Mouse (Mus musculus): Measurements from ENCODE around the gene Lrrc74b.
"Not testable (repeated sequence)": the region's sequence is repeated elsewhere in the genome, so short reads cannot be mapped to it uniquely, and the experiment has no call there.

Lrrc74b gene

DNA sequence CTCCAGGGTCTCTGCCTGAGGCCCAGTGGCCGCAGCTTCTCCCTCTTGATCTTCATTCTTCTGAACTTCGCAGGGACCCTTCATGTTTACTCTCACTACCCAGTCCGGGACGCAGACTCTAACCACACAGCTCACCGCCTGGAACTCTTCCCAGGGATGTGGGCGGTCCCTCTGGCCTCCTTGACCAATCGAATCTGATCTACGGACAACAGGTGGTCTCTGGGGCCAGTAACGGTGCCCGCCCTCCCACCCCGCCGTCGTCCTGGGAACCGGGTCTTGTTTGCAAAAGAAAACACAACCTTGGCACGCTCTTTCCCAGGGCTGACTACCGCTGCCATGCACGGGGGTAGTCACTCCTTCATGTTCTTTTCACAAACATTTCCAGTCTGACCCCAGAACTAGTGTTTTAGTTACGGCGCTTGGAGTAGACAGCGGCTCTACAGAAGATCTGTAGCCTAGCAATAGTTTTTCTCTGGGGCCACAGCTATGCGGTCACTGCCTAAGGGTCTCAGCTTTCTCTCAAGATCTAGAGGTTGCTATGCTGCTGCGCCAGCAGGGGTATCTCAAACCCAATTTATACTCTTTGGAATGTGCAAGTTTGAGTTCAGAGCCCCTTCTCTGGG, at the start of gene Lrrc74b:
Gene Lrrc74b, minus strand, starts transcription at position 120 of the 623 bp plus-strand sequence.
- peak; percentile 64 for DNase-seq (ENCODE audit: low spot score)

DNA sequence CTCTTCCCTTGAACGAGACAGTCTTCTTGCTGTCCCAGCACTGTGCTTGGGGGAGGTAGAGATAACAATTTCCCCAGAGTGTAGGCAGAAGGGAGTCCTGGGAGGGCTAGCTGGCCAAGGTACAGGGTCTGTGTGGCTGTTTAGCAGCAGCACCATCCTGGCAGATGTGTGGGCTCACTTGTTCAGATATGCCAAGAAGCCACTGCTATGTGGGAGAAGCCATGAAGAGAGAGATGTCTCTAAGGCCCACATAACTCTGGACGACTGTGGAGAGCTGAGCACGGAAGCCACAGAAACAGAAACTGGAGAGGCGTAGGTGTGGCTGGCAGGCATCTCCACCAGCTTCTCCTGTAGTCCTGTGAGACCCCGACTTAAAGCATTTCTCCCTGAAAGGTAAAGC, 44.6 kb upstream of the Lrrc74b start:
- no peak for DNase-seq (ENCODE audit: low spot score)

DNA sequence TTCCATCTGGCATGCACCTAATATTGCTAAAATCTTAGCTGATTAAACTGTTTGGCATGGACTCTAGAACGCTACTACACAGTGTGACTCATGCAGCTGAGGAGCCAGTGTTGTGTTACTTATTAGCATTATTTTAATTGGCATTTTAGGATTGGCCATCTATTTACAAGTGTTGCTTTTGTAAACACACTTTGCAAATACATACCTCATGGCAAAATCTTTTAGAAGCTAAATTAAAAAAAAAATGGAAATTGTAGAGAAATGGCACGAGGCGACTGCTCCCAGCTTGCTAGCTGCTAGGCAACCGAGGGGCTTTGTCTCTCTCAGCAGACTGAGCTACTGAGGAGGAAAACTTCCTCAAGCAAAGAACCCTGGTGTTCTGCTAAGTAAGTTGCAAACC, 43.9 kb upstream of the Lrrc74b start:
- DNase-seq (ENCODE audit: low spot score) = no peak

DNA sequence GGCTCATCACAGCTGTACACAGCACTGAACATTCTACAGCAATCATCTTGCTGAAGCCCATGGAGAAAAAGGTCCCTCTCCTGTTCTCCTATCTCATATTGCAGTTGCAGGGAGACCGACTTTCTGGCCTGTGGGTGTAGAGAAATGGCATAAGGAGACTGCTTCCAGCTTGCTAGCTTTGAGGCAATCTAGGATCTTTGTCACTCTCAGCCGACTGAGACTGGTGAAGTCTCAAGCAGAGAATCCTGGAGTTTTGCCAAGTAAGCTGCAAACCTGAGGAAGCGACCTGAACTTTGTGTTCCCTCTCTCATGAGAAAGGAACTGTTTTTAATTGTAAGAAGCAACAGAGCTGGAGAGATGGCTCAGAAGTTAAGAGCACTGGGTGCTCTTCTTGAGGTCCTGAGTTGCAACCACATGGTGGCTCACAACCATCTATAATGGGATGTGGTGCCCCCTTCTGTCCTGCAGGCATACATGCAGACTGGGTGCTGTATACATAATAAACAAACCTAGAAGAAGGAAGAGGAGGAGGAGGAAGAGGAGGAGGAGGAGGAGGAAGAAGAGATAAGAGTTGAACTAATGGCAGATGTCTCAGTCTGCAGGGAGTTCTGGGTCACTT, 40.0 kb upstream of the Lrrc74b start:
- DNase-seq (ENCODE audit: low spot score) = no peak

DNA sequence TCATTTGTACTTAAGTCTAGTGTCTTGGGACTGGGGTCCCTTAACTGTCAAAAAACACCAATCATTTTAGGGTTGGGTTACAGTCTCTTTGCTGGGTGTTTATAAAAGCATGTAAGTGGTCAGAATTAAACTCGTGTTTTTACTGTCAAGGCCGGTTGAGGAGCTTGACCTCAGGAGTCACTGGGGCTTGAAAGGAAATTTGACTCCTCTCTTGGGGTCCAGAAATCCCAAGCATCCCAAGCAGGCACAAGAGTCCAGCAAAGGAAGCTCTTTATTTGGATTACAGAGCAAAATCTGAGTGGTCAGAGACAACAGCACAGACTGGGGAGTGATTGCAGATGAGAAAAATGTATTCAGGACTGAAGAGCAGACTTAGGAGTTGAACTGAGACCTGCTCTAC, 29.7 kb upstream of the Lrrc74b start:
- DNase-seq (ENCODE audit: low spot score) = no peak

DNA sequence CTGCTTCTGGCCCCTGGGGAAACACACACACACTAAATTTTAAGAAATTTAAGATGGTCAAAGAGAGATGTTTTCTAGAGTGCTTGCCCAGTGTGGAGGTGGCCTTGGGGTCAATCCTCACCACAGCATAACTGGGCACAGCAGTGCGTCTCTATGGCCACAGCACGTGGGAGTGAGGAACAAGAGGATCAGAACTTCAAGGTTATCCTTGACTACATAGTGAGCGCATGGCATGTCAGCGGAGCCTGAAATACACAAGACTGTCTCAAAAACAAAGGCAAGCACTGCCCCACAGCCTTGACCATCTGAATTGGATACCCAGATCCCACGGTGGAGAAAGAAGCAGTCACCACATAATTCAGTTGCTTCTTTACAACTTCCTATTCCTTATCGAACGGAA, 23.5 kb upstream of the Lrrc74b start:
- no peak for DNase-seq (ENCODE audit: low spot score)

DNA sequence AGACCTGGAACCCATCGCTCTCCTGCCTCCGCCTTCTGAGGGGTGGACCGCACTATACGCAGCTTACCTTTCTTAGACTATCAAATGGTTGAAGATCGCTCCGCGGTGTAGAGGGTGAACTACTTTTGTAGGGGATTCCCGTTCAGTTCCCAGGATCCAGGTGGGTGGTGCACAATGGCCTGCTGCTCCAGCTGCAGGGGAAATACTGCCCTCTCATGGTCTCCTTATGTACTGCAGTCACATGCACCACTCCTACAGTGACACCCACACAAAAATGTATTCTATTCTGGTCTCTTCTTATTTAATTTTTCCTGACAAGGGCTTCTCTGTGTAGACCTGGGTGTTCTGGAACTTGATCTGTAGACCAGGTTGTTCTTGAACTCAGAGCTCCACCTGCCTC, 22.0 kb upstream of the Lrrc74b start, which contains the start of gene Slc7a4:
Gene Slc7a4, minus strand, starts transcription at position 151 of the 400 bp plus-strand sequence.
- no peak for DNase-seq (ENCODE audit: low spot score)

DNA sequence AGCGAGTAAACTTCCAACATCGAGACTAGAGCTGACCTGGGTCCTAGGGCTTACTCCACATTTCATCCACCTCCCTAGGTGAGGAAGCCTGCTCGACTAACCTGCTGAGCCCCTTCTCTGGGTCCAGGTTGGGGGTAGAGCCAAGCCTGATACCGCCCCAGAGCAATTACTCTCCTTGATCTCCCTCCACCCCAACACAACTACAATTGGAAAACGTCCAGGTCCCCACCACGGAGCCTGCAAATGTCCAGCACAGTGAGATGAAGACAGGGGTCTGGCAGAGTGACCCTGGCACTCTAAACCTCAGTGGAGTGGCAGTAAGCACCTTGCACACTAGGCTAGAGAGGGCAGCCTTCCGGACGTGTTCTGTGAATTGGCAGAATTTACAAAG, 15.8 kb upstream of the Lrrc74b start:
- no peak for DNase-seq (ENCODE audit: low spot score)

DNA sequence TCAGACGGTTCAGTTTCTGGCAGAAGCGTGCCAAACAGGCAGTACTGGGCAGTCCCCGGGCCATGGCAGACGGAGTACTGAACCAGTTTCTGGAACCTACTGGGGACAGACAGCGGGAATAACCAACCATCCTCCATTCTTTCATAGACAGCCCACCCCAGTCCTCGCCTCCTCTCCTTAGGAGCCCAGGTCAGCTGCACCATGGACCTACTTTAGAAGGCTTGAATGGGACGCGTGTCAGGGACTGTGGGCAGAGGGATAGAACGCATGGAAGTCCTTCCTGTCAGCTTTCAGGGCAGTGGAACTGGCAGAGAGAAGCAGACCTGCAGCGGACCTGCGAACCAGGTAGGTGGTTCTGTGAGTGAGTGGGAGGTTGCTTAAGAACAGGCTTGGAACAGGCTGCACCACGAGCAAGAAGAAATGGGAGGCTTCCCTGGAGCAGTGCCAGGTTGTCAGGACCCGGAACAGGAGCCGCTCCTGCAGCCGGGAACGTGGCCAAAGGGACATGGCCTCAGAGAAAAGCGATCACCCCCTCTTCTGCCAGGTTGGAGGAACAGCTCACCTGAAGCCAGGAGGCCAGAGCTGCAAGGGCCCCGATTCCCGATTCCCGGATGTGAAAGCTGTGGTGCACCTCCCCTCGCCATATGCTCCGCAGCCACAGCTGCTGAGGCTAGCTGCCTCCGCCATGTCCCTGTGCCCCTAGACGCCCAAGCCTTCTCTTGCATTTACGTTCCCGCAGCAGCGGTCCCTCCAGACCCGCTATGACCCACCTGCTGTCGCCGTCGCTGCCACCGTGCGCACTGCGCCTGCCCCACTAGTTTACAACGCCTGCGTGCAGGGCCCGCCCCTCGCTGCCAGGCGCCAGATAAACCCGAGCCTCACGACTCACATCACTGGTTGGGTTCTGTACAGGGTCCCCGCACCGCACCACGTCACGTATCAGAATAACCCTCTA, 15.1 kb upstream of the Lrrc74b start:
- DNase-seq (ENCODE audit: low spot score) = peak; percentile 89

DNA sequence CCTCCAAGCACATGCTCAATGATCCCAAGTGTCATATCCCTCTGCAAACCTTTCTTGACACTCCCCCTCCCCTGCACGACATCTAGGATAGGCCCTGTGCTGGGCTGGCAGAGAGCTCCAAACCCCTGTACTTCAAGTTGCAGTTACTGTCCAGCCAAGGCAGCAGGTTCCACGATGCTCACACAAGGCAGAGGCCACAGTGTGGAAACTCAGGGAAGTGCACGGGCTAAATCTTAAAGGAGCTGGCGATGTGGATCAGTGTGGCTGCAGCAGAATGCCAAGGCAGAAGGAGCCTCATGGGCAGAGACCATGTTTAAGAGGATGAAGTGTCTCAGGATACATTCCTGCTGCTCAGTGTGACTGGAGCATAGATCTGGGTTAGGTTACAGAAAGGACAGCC, 5.1 kb upstream of the Lrrc74b start:
- no peak for DNase-seq (ENCODE audit: low spot score)

DNA sequence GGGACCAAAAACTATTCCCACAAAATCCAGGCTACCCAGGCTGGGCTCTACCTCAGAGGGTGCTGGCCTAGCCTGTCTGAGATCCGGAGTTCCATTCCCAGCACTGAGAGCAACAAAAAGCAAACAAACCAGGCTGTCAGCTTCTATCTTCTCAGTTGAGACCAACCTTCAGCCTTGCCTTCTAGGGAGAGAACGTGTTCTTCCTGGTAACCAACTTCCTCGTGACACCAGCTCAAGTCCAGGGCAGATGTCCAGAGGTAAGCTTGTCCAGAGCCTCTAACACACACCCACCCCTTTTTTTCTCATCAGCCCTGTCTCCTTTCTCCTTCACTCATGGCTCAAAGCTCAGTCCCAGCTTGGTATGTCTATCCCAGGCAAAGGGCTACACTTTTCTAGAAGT, 3.7 kb upstream of the Lrrc74b start:
- DNase-seq (ENCODE audit: low spot score) = no peak

DNA sequence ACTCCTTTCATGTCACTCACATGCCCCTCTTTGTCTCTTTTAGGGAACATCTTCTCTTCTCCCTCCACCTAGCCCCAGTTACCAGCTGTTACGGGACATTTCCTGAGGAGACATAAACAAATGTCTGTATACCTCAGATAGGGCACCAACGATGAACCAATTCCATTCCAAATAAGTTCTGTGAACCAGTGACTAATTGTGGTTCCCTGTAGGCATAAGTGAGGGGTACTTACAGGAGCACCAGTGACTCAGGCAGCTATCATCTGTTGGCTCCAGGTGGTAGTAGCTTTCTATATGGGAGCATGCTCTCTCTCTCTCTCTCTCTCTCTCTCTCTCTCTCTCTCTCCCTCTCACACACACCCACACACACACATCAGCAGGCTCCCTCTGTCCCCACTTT, 3.2 kb upstream of the Lrrc74b start:
- DNase-seq (ENCODE audit: low spot score) = no peak

DNA sequence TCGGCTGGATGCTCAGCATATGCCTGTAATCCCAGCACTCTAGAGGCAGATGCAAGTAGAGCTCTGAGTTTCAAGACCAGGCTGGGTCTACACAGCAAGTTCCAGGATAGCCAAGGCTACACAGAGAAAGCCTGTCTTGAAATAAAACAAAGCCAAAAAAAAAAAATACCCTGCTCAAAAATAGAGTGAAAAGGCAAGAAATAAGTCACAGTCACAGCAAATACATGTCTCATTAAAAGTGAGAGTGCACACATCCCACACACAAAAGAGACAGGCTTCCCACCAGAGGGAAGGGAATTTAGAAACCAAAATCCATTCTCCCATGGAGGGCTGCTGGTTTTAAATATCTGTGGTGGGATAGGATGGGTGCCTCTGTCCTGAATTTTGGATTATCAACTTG, 2.5 kb upstream of the Lrrc74b start:
- no peak for DNase-seq (ENCODE audit: low spot score)

DNA sequence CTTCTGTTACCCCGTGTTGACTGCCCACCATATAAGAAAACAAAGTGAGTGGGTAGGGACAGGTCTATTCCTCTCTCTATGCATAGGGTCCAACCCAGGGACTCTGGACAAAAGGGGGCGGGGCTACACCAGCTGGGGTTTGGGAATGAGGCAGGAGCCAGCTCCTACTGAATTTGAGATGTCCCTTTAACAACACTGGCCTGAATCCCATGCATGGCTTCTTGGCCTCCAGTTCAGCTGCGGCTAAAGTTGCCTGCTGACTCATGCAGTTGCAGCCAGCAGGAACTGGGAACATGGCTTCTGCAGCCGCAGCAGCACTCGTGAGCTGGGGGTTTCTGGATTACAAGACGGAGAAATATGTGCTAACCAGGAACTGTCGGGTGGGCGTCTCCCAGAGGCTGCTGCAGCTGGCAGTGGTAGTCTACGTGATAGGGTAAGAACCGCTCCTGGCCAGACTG, 733 bp upstream of the Lrrc74b start, which contains the start of gene P2rx6:
Gene P2rx6, plus strand, starts transcription at position 135 of the 458 bp plus-strand sequence.
- DNase-seq (ENCODE audit: low spot score) = peak; percentile 53

DNA sequence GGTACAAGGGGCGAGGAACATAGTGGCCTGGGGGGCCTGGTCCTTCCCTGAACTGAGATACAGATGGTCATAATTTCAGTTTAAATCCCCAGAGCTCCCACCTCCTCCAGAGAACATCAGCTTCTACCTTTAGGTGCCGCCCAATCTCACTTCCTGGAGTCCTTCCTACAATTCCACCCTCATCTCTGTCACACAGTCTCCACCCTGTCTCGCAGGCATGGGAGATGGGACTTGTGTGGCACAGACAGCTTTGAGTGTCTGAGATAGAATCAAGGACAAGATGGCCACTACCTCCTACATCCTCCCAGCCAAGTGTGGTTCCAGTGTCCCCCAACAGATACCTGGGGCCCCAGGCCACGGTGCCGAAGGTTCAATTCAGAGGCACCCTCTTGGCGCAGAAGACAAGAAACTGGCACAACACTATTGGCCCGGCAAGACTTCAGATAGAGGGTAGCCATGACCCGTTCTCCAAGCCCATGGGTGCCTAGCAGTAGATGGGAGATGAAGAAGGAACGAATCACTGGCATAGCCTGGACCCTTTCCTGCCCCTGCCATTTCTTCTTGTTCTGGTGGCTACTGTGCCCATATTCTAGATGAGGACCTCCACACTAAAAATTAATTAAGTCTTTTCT, 1.5 kb downstream of the Lrrc74b start:
- DNase-seq (ENCODE audit: low spot score) = no peak

DNA sequence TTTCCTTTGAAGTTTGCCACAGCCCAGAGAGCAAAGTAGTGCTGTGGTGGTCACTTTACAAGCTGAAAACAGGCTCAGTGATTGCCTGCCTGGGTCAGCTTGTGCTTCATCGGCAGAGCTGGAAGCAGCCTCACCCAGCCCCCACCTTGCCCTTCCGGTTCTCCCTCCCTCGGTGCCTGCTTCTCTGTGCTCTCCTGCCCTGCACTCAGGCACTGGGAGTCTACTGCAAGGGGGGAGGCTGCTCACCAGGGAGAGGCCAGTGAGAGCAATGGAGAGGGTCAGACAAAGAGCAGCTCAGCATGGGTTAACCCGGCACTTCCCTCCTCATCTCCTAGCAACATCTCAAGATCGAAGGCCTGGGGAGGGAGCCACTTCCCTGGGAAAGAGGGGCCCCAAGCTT, 2.2 kb downstream of the Lrrc74b start:
- peak; percentile 48 for DNase-seq (ENCODE audit: low spot score)

DNA sequence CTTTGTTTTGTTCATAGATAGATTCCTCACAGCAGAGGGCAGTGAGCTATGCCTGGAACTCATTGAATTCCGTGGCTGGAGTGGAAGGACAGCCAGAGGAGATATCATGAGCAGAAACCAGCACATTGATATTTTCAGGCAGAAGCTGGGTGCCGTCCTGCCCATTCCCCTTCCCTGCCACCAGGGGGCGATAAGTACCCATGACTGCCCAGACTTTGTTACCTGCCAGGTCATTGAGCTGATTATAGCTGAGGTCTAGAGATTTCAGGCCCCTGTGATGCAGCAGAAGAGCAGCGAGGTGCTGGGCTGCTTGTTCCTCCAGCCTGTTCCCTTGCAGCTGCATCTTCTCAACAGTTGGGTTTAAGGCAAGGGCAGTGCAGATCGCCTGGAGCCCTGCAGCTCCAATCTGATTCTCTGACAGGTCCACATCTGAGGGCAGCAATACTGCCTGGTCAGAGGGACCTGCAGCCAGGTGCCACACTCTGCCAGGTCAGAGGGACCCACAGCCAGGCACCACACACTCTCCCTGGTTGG, 3.0 kb downstream of the Lrrc74b start:
- peak; percentile 68 for DNase-seq (ENCODE audit: low spot score)

DNA sequence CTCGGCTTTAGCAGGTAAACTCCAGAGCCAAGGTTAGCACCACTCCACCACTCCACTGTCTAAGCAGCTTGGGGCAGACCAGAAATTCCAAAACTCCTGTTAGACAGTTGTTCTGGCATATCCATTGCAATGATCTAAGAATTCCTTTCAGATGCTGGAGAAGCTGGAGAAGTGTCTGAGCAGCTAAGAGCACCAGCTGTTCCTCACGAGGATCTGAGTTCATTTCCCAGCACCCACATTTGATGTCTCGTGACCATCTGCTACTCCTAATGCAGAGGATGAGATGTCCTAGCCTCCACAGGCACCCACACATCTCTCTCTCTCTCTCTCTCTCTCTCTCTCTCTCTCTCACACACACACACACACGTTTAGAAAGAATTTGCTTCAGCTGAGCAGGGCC, 4.1 kb downstream of the Lrrc74b start:
- no peak for DNase-seq (ENCODE audit: low spot score)

DNA sequence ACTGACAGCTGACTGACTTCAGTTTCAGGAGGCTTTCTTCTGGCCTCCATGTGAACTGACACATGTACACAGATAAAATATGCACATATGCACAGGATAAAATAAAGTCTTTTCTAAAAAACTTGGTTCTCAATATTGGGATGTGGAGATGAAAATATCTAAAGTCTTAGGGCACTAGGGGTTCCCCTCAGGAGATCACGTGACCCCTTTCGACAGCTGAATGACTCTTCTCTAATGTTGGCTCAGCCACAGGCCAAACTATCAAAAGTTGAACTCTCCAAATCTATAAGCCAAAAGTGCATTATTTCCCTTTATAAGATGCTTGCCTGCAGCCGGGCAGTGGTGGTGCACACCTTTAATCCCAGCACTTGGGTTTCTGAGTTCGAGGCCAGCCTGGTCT, 4.9 kb downstream of the Lrrc74b start:
- no peak for DNase-seq (ENCODE audit: low spot score)

DNA sequence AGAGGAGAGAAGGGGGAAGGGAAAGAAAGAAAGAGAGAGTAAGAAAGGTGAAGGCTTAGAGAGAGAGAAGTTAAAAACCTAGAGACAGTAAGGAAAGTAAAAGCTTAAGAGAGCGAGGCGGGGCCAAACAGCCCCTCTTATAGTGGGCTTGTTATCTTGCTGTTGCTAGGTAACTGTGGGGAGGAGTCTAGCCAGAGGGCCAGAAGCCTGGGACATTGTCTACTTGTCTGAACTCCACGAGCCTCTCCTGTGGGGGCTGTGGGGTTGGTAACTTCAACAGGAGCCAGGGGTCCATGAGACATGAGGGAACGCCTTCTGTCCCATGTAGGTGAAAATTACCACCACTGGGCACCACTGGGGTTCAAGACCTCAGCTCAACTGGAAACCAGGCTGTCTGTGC, 6.3 kb downstream of the Lrrc74b start:
- DNase-seq (ENCODE audit: low spot score) = not testable (repeated sequence)

DNA sequence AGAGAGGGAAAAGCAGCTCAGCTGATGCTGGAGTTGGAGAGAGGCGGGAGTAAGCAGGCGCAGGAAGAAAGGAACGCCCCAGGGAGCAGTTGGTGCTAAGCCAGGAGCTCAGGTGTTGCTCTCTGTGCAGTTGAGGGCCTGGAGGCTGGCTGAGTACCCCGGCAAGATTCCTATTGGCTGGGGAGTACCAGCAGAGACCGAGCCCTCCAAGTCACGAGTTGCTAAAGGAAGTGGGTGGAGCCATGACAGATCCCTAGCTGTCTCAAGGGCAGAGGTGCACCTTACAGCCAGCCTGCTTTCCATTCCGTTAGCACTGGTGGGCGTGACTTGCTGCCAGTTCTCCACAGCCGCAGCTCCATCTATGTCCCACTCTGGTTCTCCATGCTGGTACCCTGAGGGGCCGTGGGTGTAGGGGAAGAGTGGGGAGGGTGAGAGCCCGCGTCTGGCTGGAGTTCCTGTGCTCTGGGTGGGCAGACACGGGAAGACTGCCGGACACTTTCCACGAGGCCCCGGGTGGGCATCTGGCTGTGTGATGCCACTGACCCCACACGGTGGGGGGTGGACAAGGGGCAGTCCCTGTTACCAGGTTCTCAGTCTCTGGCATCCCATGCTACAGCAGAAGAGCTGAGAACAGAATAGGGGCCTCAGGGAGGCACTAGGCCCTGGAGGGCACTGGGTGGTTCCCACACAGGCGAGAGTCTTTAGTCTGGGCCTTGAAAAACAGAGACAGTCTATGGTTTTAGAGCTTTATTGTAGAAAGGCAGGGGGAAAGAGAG, 6.9 kb downstream of the Lrrc74b start:
- peak; percentile 36 for DNase-seq (ENCODE audit: low spot score)
